Mouse (Mus musculus): ENCODE measurements around the gene Rbm38. TPM values are rescaled to one million over a fixed set of nuclear protein-coding genes. Genes with fewer than 3 reads are reported as not detected.

Rbm38 gene
- polyA plus RNA-seq, 1 experiment from 2014 or later: 29.9 TPM

Other genes with a start within 250 kb of the Rbm38 start
- 8.7 and 11.4 TPM in 2 replicates for gene Bmp7, start 80.2 kb upstream of the Rbm38 start, polyA plus RNA-seq (2014; fragmentation: Nextera tagmentation; extraction: Ambion mirVana)
- gene Spo11, start 42.8 kb upstream of the Rbm38 start, polyA plus RNA-seq (2014; fragmentation: Nextera tagmentation; extraction: Ambion mirVana): 0.95 and 1.5 TPM in 2 replicates
- 148 and 156 TPM in 2 replicates for gene Rae1, start 20.4 kb upstream of the Rbm38 start, polyA plus RNA-seq (2014; fragmentation: Nextera tagmentation; extraction: Ambion mirVana)
- not detected in 2 replicates for gene Ctcfl, start 99.0 kb downstream of the Rbm38 start, polyA plus RNA-seq (2014; fragmentation: Nextera tagmentation; extraction: Ambion mirVana)
- not detected in 2 replicates for gene Pck1, start 132.6 kb downstream of the Rbm38 start, polyA plus RNA-seq (2014; fragmentation: Nextera tagmentation; extraction: Ambion mirVana)
- gene Zbp1, start 198.4 kb downstream of the Rbm38 start, polyA plus RNA-seq (2014; fragmentation: Nextera tagmentation; extraction: Ambion mirVana): not detected in 2 replicates

Measured in forebrain, embryonic 14.5 days (tissue).